Comparison of ENCODE assay signal across 20 mouse cellular contexts in the genomic region with DNA sequence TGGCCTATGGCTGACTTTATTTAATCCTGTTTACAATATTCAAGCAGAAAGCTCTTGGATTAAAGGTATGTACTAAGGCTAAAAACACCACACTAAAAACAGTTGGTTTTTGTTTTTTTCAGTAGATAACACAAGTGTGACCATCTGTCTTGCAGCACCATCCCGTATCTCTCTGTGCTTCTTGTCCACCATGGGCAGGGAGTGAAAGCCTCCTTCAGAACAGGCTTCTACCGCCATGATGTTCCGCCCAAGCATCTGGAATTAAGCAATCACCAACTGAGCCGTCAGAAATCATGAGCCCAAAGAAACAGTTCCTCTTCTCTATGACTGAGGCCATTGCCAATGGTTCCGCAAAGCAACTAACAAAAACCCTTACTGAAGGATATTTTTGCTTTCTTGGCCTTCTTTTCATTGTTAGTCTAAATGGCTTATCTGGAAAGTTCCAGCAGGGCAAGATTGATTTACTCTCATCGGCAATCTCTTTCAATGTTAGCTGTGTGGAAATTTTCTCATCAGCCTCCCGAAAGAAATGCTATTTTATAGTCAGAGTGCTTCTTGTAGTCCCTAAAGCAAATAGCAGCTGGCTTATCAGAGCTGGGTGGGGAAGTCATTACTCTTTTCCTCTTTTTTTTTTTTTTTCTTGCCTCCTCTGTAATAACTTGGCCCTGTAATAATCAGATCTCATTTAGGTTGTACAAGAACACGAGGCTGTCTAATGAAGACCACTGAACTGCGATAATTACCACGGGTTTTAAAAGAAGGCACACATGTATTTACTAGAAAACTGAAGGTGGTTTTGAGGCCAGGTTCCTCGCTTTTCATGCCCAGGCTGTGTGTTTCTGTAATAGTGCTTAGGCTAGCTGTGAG. TPM values are rescaled to one million over a fixed set of nuclear protein-coding genes. Genes with fewer than 3 reads are reported as not detected.
A peak's percentile ranks its signal among the peaks of the same experiment; 100 is the strongest.
DNase-seq lines count a peak whose midpoint lies in the region; ATAC-seq and TF ChIP-seq lines count a peak whose summit lies in the region.
"Had no signal": no experiment of that assay in that cellular context is flagged by ENCODE, and none has a peak within 500 bp of the region (broad histone marks: within the 10 kb centered on the region; RNA-seq: fewer than 3 reads in every experiment).

No protein-coding gene starts in this region.

- H3K9me3 ChIP-seq in intestine, embryonic 15.5 days = no peaks in the 10 kb centered on the region
- no peaks in the 10 kb centered on the region for H3K9me3 ChIP-seq in intestine, postnatal 0 days (ENCODE audit: control insufficient read depth)
- H3K9me3 ChIP-seq in midbrain, embryonic 15.5 days = no peaks in the 10 kb centered on the region
- H3K9me3 ChIP-seq in midbrain, embryonic 10.5 days (replicated peaks) = no peaks in the 10 kb centered on the region
- no peaks in the 10 kb centered on the region for H3K9me3 ChIP-seq in hindbrain, embryonic 14.5 days (ENCODE audit: control insufficient read depth, low read length)
- H3K9me3 ChIP-seq: embryonic facial prominence, embryonic 15.5 days; forebrain, embryonic 10.5 days; limb, embryonic 13.5 days had no signal

- peaks cover 35% of the 10 kb centered on the region for H3K4me1 ChIP-seq in intestine, embryonic 15.5 days (replicated peaks)
- no peaks in the 10 kb centered on the region; the same call in 1 of the 2 replicates for H3K4me1 ChIP-seq in intestine, postnatal 0 days (replicated peaks; ENCODE audit: control insufficient read depth, insufficient read depth, low read length)
- peaks cover 34% of the 10 kb centered on the region for H3K4me1 ChIP-seq in midbrain, embryonic 15.5 days
- H3K4me1 ChIP-seq in midbrain, embryonic 10.5 days = peaks cover 27% of the 10 kb centered on the region
- peaks cover 36% of the 10 kb centered on the region for H3K4me1 ChIP-seq in hindbrain, embryonic 14.5 days (replicated peaks; ENCODE audit: control insufficient read depth, insufficient read depth, low read length)

- no peak overlapping the region for H3K9ac ChIP-seq in intestine, embryonic 15.5 days
- H3K9ac ChIP-seq in intestine, postnatal 0 days (ENCODE audit: low read depth, low read length) = no peak overlapping the region
- no peak overlapping the region for H3K9ac ChIP-seq in midbrain, embryonic 15.5 days
- no peak overlapping the region for H3K9ac ChIP-seq in hindbrain, embryonic 14.5 days
- H3K9ac ChIP-seq: embryonic facial prominence, embryonic 15.5 days; limb, embryonic 13.5 days had no signal

- no peak overlapping the region for H3K27ac ChIP-seq in intestine, embryonic 15.5 days
- H3K27ac ChIP-seq in intestine, postnatal 0 days (ENCODE audit: low read depth, low read length) = no peak overlapping the region; the same call in 1 of the 2 replicates
- H3K27ac ChIP-seq in midbrain, embryonic 15.5 days = peak overlapping the region; percentile 52; the same call in 1 of the 2 replicates
- no peak overlapping the region for H3K27ac ChIP-seq in midbrain, embryonic 10.5 days (replicated peaks)
- peak overlapping the region; percentile 67 for H3K27ac ChIP-seq in hindbrain, embryonic 14.5 days
- H3K27ac ChIP-seq: embryonic facial prominence, embryonic 15.5 days; forebrain, embryonic 10.5 days; limb, embryonic 13.5 days had no signal

- H3K4me3 ChIP-seq in intestine, embryonic 15.5 days (replicated peaks) = no peak overlapping the region
- no peak overlapping the region for H3K4me3 ChIP-seq in intestine, postnatal 0 days (ENCODE audit: low read depth, low read length)
- no peak overlapping the region for H3K4me3 ChIP-seq in midbrain, embryonic 15.5 days
- no peak overlapping the region for H3K4me3 ChIP-seq in midbrain, embryonic 10.5 days
- H3K4me3 ChIP-seq in hindbrain, embryonic 14.5 days (replicated peaks; ENCODE audit: low read length) = no peak overlapping the region
- H3K4me3 ChIP-seq: embryonic facial prominence, embryonic 15.5 days; forebrain, embryonic 10.5 days; limb, embryonic 13.5 days; myocyte had no signal

- no peaks in the 10 kb centered on the region for H3K36me3 ChIP-seq in intestine, embryonic 15.5 days
- no peaks in the 10 kb centered on the region for H3K36me3 ChIP-seq in intestine, postnatal 0 days (ENCODE audit: control insufficient read depth, insufficient read depth)
- no peaks in the 10 kb centered on the region for H3K36me3 ChIP-seq in midbrain, embryonic 15.5 days (replicated peaks)
- peaks cover 20% of the 10 kb centered on the region for H3K36me3 ChIP-seq in midbrain, embryonic 10.5 days
- no peaks in the 10 kb centered on the region for H3K36me3 ChIP-seq in hindbrain, embryonic 14.5 days (replicated peaks; ENCODE audit: control insufficient read depth, insufficient read depth)
- H3K36me3 ChIP-seq: embryonic facial prominence, embryonic 15.5 days; limb, embryonic 13.5 days had no signal

- no peak overlapping the region; the same call in 1 of the 2 replicates for H3K4me2 ChIP-seq in intestine, embryonic 15.5 days (replicated peaks)
- H3K4me2 ChIP-seq in intestine, postnatal 0 days (replicated peaks; ENCODE audit: low read depth) = no peak overlapping the region; the same call in 1 of the 2 replicates
- no peak overlapping the region for H3K4me2 ChIP-seq in midbrain, embryonic 15.5 days
- H3K4me2 ChIP-seq in hindbrain, embryonic 14.5 days (replicated peaks) = no peak overlapping the region
- H3K4me2 ChIP-seq: embryonic facial prominence, embryonic 15.5 days; limb, embryonic 13.5 days had no signal

- no peak for DNase-seq in midbrain, embryonic 10.5 days (ENCODE audit: low spot score)
- no peak for DNase-seq in hindbrain, embryonic 14.5 days (ENCODE audit: low spot score)
- no peak for DNase-seq in cerebellum, postnatal 25 days
- DNase-seq in kidney, adult 9 months = no peak
- DNase-seq: adrenal gland, postnatal 36 days; cerebellum, adult 9-10 months; gastrocnemius, postnatal 25 days; heart, postnatal 10 days; kidney, adult 11 months; kidney, postnatal 14 days; layer of hippocampus, adult 9-11 months; spleen, adult 18-20 months; thymus, adult 18-20 months had no signal

- TF ChIP-seq CTCF in intestine, postnatal 0 days (IDR thresholded peaks at IDR 0.05; ENCODE audit: low read depth) = no peak

- peak; percentile 59 for ATAC-seq in intestine, embryonic 15.5 days
- ATAC-seq in intestine, postnatal 0 days = no peak
- no peak for ATAC-seq in midbrain, embryonic 15.5 days (replicated peaks)
- ATAC-seq in hindbrain, embryonic 14.5 days (ENCODE audit: low FRiP score) = no peak

- H3K27me3 ChIP-seq in intestine, embryonic 15.5 days (replicated peaks) = no peaks in the 10 kb centered on the region
- H3K27me3 ChIP-seq in intestine, postnatal 0 days (replicated peaks; ENCODE audit: control insufficient read depth, insufficient read depth, low read length) = no peaks in the 10 kb centered on the region
- H3K27me3 ChIP-seq in midbrain, embryonic 15.5 days (replicated peaks) = no peaks in the 10 kb centered on the region
- H3K27me3 ChIP-seq in midbrain, embryonic 10.5 days (ENCODE audit: low read depth, poor library complexity, severe bottlenecking) = no peaks in the 10 kb centered on the region
- no peaks in the 10 kb centered on the region for H3K27me3 ChIP-seq in hindbrain, embryonic 14.5 days (ENCODE audit: control insufficient read depth, insufficient read depth, low read length)
- H3K27me3 ChIP-seq: embryonic facial prominence, embryonic 15.5 days; limb, embryonic 13.5 days had no signal

- WGBS in intestine, embryonic 15.5 days = 57% methylated on average over 11 of the region's 11 CpGs
- 35% methylated on average over 11 of the region's 11 CpGs for WGBS in intestine, postnatal 0 days
- 73% methylated on average over 11 of the region's 11 CpGs for WGBS in midbrain, embryonic 15.5 days
- 92% methylated on average over 11 of the region's 11 CpGs for WGBS in midbrain, embryonic 10.5 days
- WGBS in hindbrain, embryonic 14.5 days = 57% methylated on average over 11 of the region's 11 CpGs

RNA-seq across cellular contexts. Expression of a gene that starts 49.2 kb away (rescaled TPM):
- polyA plus RNA-seq in intestine, embryonic 15.5 days (2015; fragmentation: Nextera tagmentation; extraction: Ambion mirVana) = 15.7 and 16.5 TPM in 2 replicates
- polyA plus RNA-seq in intestine, postnatal 0 days (2015; fragmentation: Nextera tagmentation; extraction: Ambion mirVana) = 15.3 and 18.1 TPM in 2 replicates
- polyA plus RNA-seq in midbrain, embryonic 15.5 days (2015; fragmentation: Nextera tagmentation; extraction: Ambion mirVana) = 71.4 and 79.5 TPM in 2 replicates
- 31.5 and 36.0 TPM in 2 replicates for polyA plus RNA-seq in midbrain, embryonic 10.5 days (2016; fragmentation: Nextera tagmentation; extraction: Ambion mirVana)
- polyA plus RNA-seq in hindbrain, embryonic 14.5 days (2014; fragmentation: Nextera tagmentation; extraction: Ambion mirVana) = 51.0 and 56.9 TPM in 2 replicates

Comparison
In these comparisons a context has a peak if more than half of its experiments do, and no peak if none do; other contexts are left out.
1. H3K27ac ChIP-seq: peak in midbrain, embryonic 15.5 days (single experiment) and hindbrain, embryonic 14.5 days (single experiment); none in intestine, embryonic 15.5 days (single experiment), intestine, postnatal 0 days (single experiment) and midbrain, embryonic 10.5 days (single experiment).